Mouse (Mus musculus): ENCODE data around the gene 2310057M21Rik.

The 2310057M21Rik gene

GRCm38 (mm10) chr7:131322192-131322591 is 40.4 kb downstream of the 2310057M21Rik start, which contains the start of gene Cuzd1:
Gene Cuzd1 (minus strand): TSS chr7:131322292.
- no peak for DNase-seq (ENCODE audit: extremely low spot score, low read depth, low spot score)

- no peak for DNase-seq (ENCODE audit: extremely low spot score, low read depth, low spot score)
These were observed 44.2 kb downstream of the 2310057M21Rik start for GRCm38 (mm10) chr7:131318340-131318739.

GRCm38 (mm10) chr7:131317587-131317986 is 45.0 kb downstream of the 2310057M21Rik start:
- no peak for DNase-seq (ENCODE audit: extremely low spot score, low read depth, low spot score)

- no peak for DNase-seq (ENCODE audit: extremely low spot score, low read depth, low spot score)
These were observed 48.1 kb downstream of the 2310057M21Rik start for GRCm38 (mm10) chr7:131314493-131314892.

GRCm38 (mm10) chr7:131306733-131307132 is 55.8 kb downstream of the 2310057M21Rik start:
- no peak for DNase-seq (ENCODE audit: extremely low spot score, low read depth, low spot score)

- DNase-seq (ENCODE audit: extremely low spot score, low read depth, low spot score), result no peak
These were observed 59.2 kb downstream of the 2310057M21Rik start for GRCm38 (mm10) chr7:131303340-131303739.

GRCm38 (mm10) chr7:131297151-131297550 is 65.4 kb downstream of the 2310057M21Rik start:
- DNase-seq (ENCODE audit: extremely low spot score, low read depth, low spot score), result no peak

Data from hindlimb bud, embryonic 11.5 days (tissue).